Mouse (Mus musculus) layer of hippocampus, postnatal 14 days (tissue): ENCODE measurements around the gene Psors1c2. TPM values are rescaled to one million over a fixed set of nuclear protein-coding genes. Genes with fewer than 3 reads are reported as not detected.
A peak's percentile ranks its signal among the peaks of the same experiment; 100 is the strongest.
"Not testable (repeated sequence)": the region's sequence is repeated elsewhere in the genome, so short reads cannot be mapped to it uniquely, and the experiment has no call there.

Source experiments
- DNase-seq, 2 experiments: peaks; one replicate each; pipeline ENCODE4 v3.0.0; 2021 to 2022; ENCODE audit warnings: low spot score in 2 of 2, mixed read lengths in 1 of 2
- long read RNA-seq, 2 experiments: library from polyadenylated mRNA; stranded (forward); transcript quantifications; one replicate each; pipeline ENCODE4 v2.0.0; 2021
- total RNA-seq, 2 experiments: library from RNA; stranded (reverse); gene quantifications; 2 replicates each; pipeline ENCODE4 v1.2.3; 2021

The Psors1c2 gene
- under 1 TPM in 1 of 2 experiments, not detected in 1; 0.55 TPM for total RNA-seq
- long read RNA-seq, experiment 1, partial matches to known transcripts, result 0 of 1 reads
- long read RNA-seq, experiment 1, other reads (novel, unspliced or antisense), result 1 of 1 reads
- long read RNA-seq, experiment 2, result 0 reads

DNA sequence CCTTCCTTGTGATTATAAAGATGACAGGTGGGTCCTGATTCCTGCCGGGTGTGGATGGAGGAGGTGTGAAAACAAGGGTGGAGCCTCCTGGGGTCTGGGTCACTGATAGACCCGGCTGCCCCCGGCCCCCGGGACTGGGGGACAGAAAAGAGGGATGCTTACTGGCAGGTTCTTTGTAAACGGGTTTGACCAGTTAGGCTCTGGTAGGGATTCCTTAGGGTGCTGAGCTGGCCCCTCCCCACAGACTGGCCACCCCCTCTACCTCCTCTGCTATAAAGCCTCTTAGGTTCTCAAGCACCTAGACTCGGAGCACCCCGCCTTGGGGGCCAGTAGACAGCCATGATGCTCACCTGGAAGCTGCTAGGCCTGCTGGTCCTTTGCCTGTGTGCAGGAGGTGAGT is at the start of gene Psors1c2:
TSS of gene Psors1c2 (plus strand) at position 301 of the 400 bp plus-strand sequence.
- DNase-seq, result no peak

DNA sequence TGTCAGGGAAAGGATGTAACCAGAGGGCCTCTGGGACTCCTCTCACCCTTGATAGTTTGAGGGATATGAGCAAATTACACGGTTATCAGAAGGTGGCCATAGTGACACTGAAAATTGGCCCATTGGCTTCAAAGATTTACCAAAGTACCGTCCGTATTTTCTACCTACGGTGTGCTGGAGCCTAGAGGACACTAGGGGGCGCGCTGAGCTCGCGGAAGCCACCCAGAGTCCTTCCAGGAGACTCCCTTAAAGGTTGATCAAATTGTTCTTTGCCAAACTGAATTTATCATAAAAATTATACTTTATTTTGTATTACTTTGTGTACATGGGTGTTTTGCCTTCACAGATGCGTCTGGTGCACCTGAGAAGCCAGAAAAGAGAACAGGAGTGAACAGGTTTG is 48.9 kb upstream of the Psors1c2 start:
- DNase-seq, result peak; percentile 41 to 45

DNA sequence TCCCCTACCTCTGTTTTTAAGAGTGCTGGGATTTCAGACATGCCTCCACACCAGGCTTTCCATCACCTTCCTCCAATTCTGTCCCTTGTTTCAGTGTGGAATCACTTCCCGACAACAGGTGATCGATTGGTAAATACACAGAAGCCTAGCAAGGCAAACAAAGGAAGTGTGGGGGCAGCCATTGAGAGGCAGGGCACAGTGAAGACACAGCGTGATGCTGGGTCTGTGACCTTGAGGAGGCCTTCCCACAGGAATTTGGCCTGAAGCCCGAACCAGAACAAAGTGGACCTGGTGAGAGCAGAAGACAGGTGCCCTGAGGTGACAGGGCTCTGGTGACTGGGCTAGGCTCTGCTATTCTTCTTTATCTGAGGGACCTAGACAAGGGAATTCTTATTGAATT is 47.3 kb upstream of the Psors1c2 start:
- DNase-seq, result no peak

DNA sequence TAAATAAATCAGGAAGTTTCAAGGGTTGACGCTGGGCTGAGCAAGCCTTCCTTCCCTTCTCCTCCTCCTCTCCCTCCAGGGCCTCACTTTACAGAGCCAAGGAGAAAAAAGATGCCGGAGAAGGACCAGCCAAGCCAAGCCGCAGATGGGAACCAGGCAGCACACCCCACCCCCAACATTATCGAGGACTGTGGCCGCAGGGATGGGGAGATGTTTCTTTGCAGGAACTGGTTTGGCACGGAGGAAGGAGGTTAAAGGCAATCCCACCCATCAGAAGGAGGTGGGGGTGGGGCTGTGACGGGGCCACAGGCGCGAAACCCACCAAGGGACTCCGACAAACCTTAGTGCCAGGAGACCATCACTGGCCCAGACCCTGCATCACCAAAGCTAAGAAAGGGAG is 46.3 kb upstream of the Psors1c2 start:
- no peak for DNase-seq

DNA sequence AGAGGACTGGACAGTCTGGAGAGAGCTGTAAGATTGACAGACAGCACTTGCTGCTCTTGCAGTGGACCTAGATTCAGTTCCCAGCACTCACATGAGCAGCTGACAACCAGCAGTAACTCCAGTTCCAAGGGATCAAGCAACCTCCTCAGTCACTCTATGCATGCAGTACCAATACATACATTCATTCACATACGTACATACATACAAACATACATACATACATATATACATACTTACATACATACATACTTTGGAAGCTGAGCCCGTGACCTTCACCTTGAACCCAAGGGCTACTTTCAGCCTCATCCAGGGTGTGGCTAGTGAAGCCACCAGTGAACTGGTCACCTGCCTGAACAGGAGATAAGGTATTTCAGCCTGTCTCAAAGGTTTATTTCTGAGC is 45.0 kb upstream of the Psors1c2 start:
- no peak for DNase-seq

DNA sequence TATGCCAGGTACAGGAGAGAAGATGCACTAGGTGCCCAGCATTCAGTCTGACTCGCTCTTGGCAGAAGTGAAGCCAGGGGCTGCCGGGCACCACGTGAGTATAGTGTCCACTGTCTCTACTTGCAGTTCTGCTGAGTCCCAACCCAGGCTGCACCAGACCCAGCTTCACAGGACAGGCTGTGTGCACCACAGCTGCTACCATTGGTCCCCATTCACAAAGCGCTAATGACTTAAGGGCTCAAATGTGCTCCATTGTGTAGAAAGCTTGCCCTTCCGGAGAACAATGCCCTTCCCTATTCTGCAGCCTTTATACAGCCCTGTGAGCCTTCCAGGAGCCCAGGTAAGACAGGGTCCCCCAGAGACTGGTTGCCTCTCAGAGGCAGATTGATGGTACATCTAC is 42.7 kb upstream of the Psors1c2 start:
- no peak for DNase-seq

DNA sequence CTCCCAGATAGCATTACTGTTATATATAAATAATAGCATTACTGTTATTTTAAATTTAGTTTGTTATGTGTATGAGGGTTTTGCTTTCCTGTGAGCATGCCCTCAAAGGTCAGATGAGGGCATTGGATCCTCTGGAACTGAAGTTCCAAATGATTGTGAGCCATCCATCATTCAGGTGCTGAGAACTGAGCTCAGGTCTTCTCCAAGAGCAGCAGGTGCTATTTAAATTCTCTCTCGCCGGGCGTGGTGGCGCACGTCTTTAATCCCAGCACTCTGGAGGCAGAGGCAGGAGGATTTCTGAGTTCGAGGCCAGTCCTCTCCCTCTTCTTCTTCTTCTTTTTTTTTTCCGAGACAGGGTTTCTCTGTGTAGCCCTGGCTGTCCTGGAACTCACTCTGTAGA is 35.9 kb upstream of the Psors1c2 start:
- DNase-seq, result no peak

DNA sequence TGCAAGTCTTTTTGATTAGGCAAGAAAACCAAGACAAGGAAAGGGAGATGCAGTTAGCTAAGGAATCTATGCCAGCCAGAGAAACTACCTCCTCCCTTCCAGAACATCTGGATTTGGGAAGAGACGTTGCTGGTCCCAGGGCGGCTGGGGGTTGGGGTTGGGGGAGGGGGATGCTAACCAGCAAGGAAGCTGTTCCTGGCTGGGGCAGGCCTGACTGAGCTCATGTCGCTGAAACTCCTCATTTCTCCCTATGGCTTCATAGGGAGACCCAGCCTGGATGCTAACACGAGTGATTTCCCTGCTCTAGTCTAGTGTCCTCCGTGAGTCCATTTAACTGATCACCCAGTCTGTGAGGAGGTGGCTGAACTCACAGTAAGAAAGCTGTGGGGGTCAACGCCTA is 30.8 kb upstream of the Psors1c2 start:
- DNase-seq, result no peak

DNA sequence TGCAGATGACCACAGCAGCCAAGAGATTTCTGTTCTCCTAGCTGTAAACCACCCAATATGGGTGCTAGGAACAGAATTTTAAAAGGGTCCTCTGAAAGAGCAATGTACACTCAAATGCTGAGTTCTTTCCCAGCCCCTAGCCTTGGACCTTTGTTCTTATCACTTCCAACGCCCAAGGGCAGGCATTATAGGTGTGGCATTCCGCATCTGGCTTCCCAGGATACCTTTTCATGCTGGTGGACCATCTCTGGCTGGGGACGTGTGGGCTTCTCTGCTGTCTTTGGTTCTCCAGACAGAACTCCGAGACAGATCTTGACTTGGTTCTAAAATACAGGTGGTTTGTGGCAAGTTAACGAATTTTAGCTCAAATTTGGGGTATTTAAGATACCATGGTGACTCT is 30.2 kb upstream of the Psors1c2 start:
- DNase-seq, result no peak

DNA sequence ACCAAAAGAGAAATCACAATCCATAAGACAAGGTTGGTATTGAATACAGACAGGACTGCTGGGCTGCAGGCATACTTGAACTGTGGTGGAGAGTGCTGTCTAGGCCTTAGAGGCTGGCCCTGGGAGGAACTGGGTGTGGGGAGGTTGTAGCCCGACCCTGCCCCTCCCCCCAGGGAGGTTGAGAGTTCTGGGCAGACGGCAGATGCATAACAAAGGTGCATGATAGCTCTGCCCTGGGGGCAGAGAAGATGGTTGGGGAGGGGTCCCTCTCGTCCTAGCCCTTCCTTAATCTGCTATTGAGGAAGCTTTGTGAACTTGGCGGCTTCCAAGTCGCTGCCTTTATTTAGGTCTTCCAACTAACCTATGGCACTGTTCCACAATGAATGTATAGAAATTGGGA is 29.2 kb upstream of the Psors1c2 start:
- no peak for DNase-seq

DNA sequence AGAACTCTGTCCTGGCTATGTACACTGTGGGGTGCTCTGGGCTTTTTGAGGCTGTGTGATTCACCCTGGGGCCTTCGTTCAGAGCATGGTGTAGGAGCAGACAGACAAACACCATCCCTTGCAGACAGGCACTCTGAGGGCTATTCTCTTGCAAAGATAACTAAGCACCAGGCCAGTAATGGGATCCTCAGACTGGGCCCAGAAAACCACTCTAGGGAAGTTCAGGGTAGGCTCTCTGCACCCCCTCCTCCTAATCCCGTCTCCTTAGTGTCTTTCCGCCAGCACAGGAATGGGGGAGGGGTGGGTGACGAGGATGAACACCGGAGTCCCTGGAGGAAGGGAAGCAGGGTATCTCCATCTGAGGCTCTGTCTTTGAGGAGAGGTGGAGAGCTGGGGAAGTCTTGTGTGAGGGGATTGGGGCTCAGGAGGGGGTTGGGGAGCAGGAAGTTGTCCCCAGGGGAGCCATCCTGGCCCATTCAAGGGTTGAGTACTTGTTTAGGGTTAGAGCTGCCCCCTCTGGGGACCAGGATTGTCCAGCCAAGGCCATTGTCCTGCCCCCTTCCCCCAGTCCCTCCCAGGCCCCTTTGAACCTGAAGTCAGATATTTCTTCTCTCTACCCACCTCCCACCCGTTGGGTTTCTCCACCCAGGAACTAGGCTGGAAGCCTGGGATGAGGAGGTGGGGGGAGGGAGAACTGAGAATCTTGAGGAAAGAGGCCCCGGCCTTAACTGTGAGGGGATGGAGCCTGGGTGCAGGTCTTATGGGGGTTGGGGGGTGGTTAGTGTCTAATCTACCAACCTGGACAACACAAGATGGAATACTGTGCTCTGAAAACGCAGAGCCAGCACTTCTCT is 28.1 kb upstream of the Psors1c2 start:
- no peak for DNase-seq

DNA sequence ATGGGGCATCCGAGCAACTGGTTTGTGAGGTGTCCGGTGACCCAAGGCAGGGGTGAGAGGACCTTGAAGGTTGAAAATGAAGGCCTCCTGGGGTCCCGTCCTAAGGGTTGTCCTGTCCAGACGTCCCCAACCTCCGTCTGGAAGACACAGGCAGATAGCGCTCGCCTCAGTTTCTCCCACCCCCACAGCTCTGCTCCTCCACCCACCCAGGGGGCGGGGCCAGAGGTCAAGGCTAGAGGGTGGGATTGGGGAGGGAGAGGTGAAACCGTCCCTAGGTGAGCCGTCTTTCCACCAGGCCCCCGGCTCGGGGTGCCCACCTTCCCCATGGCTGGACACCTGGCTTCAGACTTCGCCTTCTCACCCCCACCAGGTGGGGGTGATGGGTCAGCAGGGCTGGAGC is 27.2 kb upstream of the Psors1c2 start, which contains the start of gene Pou5f1:
TSS of gene Pou5f1 (plus strand) at position 243 of the 400 bp plus-strand sequence.
- DNase-seq, result no peak

DNA sequence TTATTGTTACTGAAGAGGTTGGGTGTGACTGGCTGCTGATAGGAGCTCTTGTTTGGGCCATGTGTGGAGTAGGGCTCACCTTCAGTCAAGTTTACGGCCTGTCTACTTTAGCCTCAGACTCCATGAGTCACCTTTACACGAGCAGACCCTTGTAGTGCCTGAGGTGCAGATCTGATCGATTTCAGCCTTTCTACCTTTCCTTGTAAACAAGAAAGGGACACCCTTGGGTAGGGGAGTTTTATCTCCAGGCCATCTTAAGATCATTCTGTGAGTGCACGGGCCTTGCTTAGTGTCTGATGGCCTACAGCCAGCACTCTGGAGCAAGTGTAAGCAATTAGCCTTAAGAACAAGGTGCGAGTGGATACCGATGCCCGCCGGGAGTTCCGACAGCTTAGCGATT is 26.1 kb upstream of the Psors1c2 start:
- DNase-seq, result no peak

DNA sequence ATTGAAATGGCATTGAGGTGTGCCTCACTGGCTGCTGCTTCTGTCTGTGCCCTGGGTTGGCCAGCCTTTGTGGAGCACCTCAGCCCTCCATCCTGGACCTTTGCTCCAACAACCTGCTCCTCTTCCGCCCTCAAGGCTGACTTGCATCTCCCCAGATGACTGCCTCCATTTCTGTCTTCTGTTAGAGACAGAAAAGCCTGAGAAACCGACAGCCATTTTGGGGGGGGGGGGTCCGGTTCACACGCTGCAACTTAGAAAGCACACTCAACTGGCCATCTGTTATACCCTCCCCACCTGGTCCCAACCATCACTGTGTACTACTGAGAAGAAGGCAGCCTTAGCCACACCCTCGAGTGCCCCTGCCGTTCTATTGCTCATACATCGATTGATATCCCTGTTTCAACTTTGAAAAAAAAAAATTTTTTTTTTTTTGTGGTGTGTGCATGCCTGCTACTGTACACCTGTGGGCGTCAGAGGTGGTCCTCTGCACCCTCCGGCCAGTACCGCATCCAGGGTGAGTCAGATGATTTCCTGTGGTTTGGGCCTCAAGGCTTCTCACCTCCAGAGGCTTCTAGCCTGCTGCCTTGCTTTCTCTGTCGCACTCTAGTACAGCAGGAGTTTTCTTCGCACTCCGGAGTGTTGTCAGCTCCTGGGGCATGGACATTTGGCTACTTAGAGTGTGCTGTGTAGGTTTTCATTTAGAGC is 25.3 kb upstream of the Psors1c2 start:
- DNase-seq, result no peak

DNA sequence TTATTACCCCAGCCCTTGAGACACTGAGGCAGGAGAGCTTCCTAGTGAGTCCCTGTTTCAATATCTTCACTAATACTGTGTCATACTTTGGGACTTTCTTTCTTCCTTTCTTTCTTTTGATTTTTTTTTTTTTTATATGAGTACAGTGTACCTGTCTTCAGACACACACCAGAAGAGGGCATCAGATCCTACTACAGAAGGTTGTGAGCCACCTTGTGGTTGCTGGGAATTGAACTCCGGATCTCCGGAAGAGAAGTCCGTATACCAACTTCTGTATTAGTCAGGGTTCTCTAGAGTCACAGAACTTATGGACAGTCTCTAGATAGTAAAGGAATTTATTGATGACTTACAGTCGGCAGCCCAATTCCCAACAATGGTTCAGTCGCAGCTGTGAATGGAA is 24.7 kb upstream of the Psors1c2 start:
- DNase-seq, result not testable (repeated sequence)

DNA sequence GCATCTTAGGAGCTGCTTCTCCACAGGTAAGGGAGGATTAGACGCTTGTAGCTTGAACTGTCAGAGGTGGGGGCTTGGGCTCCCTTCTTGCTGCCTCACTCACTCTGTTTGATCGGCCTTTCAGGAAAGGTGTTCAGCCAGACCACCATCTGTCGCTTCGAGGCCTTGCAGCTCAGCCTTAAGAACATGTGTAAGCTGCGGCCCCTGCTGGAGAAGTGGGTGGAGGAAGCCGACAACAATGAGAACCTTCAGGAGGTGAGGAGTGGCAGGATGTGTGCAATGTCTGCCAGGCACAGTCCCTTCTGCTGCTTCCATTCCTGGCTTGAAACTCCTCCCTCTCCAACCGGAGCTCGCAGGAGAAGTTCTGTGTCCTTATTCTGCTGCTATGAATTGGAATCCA is 23.7 kb upstream of the Psors1c2 start:
- DNase-seq, result no peak

DNA sequence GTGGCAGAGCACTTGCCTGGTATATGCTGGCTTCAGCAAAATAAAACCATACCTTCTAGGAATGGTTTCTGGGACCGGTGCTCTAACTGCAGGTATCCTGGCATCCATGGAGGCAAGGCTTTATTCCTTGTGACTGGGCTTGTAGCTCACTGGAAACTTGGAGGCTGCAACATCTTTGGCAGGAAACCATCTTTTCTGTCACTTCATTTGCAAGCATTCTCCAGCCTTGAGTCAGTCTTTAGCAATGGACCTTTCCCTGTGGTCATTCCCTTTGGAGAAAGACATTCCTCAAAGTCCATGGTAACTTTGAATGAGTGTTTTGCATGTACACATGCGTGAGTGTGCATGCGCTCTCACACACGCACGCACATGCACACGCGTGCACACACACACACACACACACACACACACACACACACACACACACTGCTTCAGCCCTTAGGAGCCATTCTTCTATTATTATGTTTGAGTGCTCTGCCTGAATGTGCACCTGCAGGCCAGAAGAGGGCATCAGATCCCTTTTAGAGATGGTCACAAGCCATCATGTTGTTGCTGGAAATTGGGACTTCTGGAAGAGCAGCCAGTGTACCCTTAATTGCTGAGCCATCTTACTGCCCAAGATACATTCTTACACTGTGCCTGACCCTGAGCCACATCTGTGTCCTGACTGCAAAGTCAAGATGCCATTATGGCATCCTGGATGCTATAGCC is 19.9 kb upstream of the Psors1c2 start:
- DNase-seq, result no peak

DNA sequence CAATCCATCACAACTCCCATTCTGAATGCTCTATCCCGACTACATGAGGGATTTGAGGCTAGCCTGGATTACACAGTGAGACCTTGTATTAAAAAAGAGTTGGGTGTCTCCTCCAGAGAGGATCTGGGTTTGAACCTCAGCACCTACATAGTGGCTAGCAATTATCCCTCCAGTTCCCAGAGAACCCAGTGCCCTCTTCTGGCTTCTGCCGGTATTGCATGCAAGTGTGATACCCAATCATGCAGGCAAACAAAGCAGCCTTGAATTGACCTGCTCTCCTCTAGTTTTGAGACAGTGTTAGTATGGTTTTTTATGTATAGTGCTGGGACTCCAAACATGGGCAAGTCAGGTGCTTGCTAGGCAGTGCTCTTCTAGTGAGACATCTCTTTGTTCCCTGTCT is 19.1 kb upstream of the Psors1c2 start:
- DNase-seq, result peak; percentile 50 to 52

DNA sequence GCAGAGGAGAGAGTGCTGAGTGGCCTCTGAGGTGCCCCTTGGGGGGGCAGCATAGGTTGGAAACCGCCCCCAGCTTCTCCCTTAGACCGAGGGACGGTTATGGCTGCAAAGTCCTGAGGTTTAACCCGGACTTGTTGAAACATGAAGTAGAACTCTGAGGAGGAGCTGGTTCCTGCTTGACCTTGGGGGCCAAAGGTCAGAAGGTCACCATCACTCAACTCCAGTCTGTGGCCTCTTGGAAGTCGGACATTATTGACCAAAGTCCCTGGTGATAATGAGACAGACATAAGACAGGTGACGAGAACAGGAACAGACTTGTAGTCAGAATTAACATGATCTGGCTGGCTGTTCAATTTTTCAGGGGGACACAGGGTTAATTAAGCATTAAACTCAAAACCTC is 18.2 kb upstream of the Psors1c2 start:
- no peak for DNase-seq

DNA sequence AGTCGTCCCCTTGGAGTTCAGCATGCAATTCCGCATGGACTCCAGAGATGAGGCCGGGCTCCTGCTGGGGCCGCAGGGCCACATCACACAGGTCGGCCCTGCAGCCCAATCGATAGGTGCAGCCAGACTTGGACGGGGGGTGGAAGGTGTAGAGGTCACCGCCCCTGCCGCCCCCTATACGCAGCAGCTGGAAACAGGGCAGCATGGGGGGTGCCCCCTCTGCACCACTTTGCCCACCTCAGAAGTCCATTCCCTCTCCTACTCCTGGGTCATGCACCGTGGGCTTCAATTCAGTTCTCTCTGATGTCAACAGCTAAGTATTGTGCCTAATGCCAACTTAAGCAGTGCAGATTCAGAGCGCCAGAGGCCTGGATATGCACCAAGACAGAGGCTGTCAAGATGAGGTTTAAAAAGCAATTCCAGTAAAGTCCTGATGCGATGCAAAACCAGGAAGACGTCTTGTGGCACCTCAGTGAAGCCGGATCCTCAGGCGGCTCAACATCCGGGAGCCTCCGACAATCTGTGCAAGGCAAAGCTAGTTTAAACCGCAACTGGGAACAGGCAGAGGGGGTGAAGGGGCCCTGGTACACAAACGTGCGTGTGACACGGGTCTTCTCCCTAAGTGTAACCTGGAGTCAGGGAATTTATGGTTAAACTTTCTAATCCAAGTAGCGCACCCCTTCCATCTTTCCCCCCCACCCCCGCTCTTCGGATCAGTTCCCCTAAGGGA is 16.9 kb upstream of the Psors1c2 start:
- DNase-seq, result no peak
